Mouse (Mus musculus) liver, embryonic 14.5 days (tissue): ENCODE results near the gene Ninl. TPM values are rescaled to one million over a fixed set of nuclear protein-coding genes. Genes with fewer than 3 reads are reported as not detected.
A peak's percentile ranks its signal among the peaks of the same experiment; 100 is the strongest.

Experiments
- ATAC-seq: fragments of 200-750 bp; cut with Nextera tagmentation; 2 replicates; pipeline ENCODE4 v1.8.0; 2017; ENCODE audit warnings: moderate number of reproducible peaks, mild to moderate bottlenecking, moderate library complexity; ENCODE audit not compliant: insufficient read depth
- DNase-seq, 3 experiments: peaks; one replicate each; pipeline ENCODE4 v3.0.0-alpha.2; 2012 to 2013; ENCODE audit warnings: low read depth in 3 of 3, low spot score in 3 of 3
- H3K27ac ChIP-seq: fragments of 300-500 bp; sonication (generic); 2 replicates; pipeline ENCODE4 v1.5.1; 2014; ENCODE audit warnings: moderate library complexity, mild to moderate bottlenecking, control low read depth, inconsistent platforms
- H3K27me3 ChIP-seq: fragments of 300-500 bp; sonication (generic); 2 replicates; pipeline ENCODE4 v1.6.1; 2014; ENCODE audit warnings: mild to moderate bottlenecking, low read length, moderate library complexity; ENCODE audit not compliant: control insufficient read depth, insufficient read depth
- H3K36me3 ChIP-seq: fragments of 300-500 bp; sonication (generic); replicated peaks from 2 replicates; pipeline ENCODE4 v1.6.1; 2014; ENCODE audit warnings: low read depth; ENCODE audit not compliant: control insufficient read depth, insufficient read depth
- H3K4me1 ChIP-seq, 2 experiments: fragments of 200-500 bp in 1 of 2; fragments of 300-500 bp in 1 of 2; sonication (generic) in 1 of 2; replicated peaks; 2 replicates each; pipeline ENCODE4 v1.6.1; 2012 to 2014; ENCODE audit warnings: antibody characterized with exemption in 1 of 2, inconsistent platforms in 1 of 2, low read length in 1 of 2; ENCODE audit not compliant: control insufficient read depth in 2 of 2, insufficient read depth in 2 of 2
- H3K4me2 ChIP-seq: fragments of 300-500 bp; sonication (generic); 2 replicates; pipeline ENCODE4 v1.6.1; 2014; ENCODE audit warnings: low read depth, mild to moderate bottlenecking, control low read depth, moderate library complexity
- H3K4me3 ChIP-seq, 2 experiments: fragments of 200-500 bp in 1 of 2; fragments of 300-500 bp in 1 of 2; sonication (generic) in 1 of 2; 2 replicates each; pipeline ENCODE4 v1.5.1; 2012 to 2014; ENCODE audit warnings: low read depth in 2 of 2, low read length in 2 of 2, mild to moderate bottlenecking in 2 of 2, control low read depth in 1 of 2, inconsistent platforms in 1 of 2, moderate library complexity in 1 of 2; ENCODE audit not compliant: insufficient read depth in 1 of 2
- H3K9ac ChIP-seq: fragments of 300-500 bp; sonication (generic); replicated peaks from 2 replicates; pipeline ENCODE4 v1.6.1; 2014; ENCODE audit warnings: mild to moderate bottlenecking, control low read depth, moderate library complexity
- H3K9me3 ChIP-seq: fragments of 300-500 bp; sonication (generic); 2 replicates; pipeline ENCODE4 v1.6.1; 2016; ENCODE audit warnings: low read length, mixed read lengths; ENCODE audit not compliant: control insufficient read depth
- CTCF ChIP-seq: IDR thresholded peaks from 2 replicates; pipeline ENCODE4 v1.5.1; 2016; ENCODE audit warnings: antibody characterized with exemption, low read depth, control low read depth
- EP300 ChIP-seq: IDR thresholded peaks from 2 replicates; pipeline ENCODE4 v1.6.1; 2016; ENCODE audit warnings: antibody characterized with exemption, low read depth
- WGBS: fragments of 180-500 bp; shearing (Covaris S2); extraction: QIAGEN DNeasy Blood & Tissue Kit; methylation state at CpG from one replicate; pipeline ENCODE4 v1.1.7; 2014; ENCODE audit not compliant: insufficient replicate concordance; 5-methylcytosine and 5-hydroxymethylcytosine counted together
- polyA plus RNA-seq, 2 experiments: library from polyadenylated mRNA; depleted of rRNA in 1 of 2; stranded (reverse) in 1 of 2; unstranded in 1 of 2; fragments of >200 nt; fragmentation: Nextera tagmentation in 1 of 2; extraction: Ambion mirVana in 1 of 2; gene quantifications; 2 replicates each; pipeline versions ENCODE4 v1.2.1 to v1.2.3; 2012 to 2014

Ninl gene
- polyA plus RNA-seq, 2 experiments = 7.0 to 17.3 TPM

DNA sequence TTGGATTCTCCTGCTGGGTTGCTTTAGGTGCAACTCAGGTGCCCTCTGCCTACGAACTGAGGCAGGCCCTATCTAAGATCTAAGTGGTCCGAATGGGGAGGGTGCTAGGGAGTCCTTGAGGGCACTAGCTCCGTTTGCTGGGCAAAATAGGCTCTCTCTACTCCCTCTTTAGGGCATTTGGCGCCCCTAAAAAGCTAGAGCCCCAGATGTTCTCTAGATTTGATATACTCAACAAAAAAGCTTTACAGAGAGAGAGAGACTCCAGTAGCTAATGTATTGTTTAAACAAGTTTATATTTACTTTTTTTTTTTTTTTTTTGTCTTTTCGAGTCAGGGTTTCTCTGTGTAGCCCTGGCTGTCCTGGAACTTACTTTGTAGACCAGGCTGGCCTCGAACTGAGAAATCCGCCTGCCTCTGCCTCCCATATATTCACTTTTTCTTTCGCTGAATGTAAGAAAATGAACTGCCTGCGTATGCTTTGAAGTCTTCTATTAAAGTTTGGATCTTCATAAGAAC, 134.2 kb downstream of the Ninl start, which contains the start of gene Gins1:
Gene Gins1 (plus strand): TSS at position 465 of the 515 bp plus-strand sequence.
- peak; percentile 64 for ATAC-seq
- TF ChIP-seq CTCF (no peak), EP300 (no peak)

DNA sequence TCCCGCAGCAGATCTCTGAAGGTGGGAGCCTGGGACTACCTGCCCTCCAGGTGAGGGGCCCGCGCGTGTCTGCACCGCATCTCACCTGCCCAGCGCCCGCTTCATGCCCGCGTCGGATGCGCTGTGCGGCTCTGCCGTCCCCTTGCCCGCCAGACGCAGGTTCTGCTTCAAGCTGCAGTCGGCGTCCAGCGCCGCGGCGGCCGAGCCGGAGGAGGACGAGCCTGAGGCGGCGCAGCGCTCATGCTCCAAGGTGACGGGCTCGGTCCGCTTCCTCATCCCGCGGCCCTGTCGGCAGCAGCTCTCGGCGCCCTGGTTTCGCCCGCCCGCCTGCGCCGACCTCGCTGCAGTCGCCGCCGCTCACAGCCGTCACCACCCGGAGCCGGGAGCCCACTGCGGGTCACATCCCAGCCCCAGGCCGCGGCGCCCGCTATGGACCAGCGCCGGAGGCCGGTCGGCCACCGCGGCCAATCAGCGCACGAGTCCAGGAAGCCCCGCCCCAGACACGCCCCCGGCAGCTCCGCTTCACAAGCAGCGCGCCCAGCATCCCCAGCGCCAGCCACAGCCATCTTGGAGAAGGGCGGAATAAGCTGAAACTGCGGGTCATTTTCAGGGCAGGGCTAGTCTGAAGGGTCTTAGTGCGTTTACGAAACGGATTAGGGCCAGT, 134.8 kb downstream of the Ninl start, which contains the start of gene Abhd12:
Gene Abhd12 (minus strand): TSS at position 470 of the 664 bp plus-strand sequence.
- Histone ChIP-seq H3K4me2 (peak within 1 kb of the TSS; percentile 77), H3K27me3 (no peaks in the 10 kb centered on the region), H3K9ac (peak within 1 kb of the TSS; percentile 74), H3K4me1 (peaks cover 10% of the 10 kb centered on the region in 2 experiments), H3K36me3 (no peaks in the 10 kb centered on the region), H3K4me3 (peak within 1 kb of the TSS; percentile 73 to 95), H3K9me3 (no peaks in the 10 kb centered on the region), H3K27ac (peak within 1 kb of the TSS; percentile 68)
- under 1% methylated on average over 63 of the region's 72 CpGs for WGBS
- TF ChIP-seq EP300 (no peak), CTCF (peak; percentile 14; the same call in 1 of the 2 replicates)
- peak; percentile 91 to 92 (median 92) for DNase-seq
- peak; percentile 93 for ATAC-seq

More for the DNA sequence above, 134.2 kb downstream of the Ninl start, which contains the start of gene Gins1:
- peak within 1 kb of the TSS; percentile 68 for H3K27ac ChIP-seq
- H3K36me3 ChIP-seq = no peaks in the 10 kb centered on the region
- H3K4me2 ChIP-seq = peak within 1 kb of the TSS; percentile 77
- H3K9ac ChIP-seq = peak within 1 kb of the TSS; percentile 74
- H3K4me3 ChIP-seq = peak within 1 kb of the TSS; percentile 73 to 95
- peaks cover 10 to 11% of the 10 kb centered on the region in 2 experiments for H3K4me1 ChIP-seq
- DNase-seq = no peak
- WGBS = 25% methylated on average over 9 of the region's 9 CpGs
- H3K27me3 ChIP-seq = no peaks in the 10 kb centered on the region
- no peaks in the 10 kb centered on the region for H3K9me3 ChIP-seq

GRCm38 (mm10) chr2:150902347-150902746, 136.8 kb downstream of the Ninl start:
- DNase-seq (no peak), ATAC-seq (no peak)
- 85% methylated on average over 8 of the region's 8 CpGs for WGBS
- H3K4me1 ChIP-seq = peaks cover 5 to 7% of the 10 kb centered on the region in 2 experiments
- H3K36me3 ChIP-seq = no peaks in the 10 kb centered on the region
- H3K27me3 ChIP-seq = no peaks in the 10 kb centered on the region
- no peak overlapping the region for H3K4me3 ChIP-seq
- TF ChIP-seq EP300 (no peak), CTCF (no peak)
- H3K9ac ChIP-seq = no peak overlapping the region
- no peak overlapping the region for H3K27ac ChIP-seq
- no peak overlapping the region for H3K4me2 ChIP-seq
- H3K9me3 ChIP-seq = no peaks in the 10 kb centered on the region

DNA sequence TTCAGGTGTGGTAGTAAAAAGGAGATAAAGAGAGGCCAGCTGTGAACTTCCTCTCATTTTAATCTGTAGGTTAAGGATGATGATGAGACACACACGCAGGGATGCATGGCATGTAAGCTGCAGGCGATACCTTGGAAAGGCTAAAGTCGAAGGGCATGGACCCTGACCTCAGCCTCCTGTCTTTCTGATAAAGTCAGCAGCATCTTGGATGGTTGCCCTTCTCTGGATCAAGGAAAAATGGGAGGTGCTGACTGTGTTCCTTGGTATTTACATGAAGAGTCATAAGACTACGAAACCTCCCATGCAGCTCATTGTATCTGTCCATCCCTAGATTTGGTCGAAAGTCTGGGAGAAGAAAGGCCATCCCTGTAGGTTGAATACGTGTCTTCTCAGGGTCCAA, 138.8 kb downstream of the Ninl start:
- TF ChIP-seq CTCF (no peak), EP300 (no peak)
- Histone ChIP-seq H3K4me1 (peaks cover 5 to 7% of the 10 kb centered on the region in 2 experiments), H3K4me2 (no peak overlapping the region), H3K4me3 (no peak overlapping the region), H3K27me3 (no peaks in the 10 kb centered on the region), H3K36me3 (no peaks in the 10 kb centered on the region), H3K9me3 (no peaks in the 10 kb centered on the region), H3K9ac (no peak overlapping the region), H3K27ac (no peak overlapping the region)
- 80% methylated on average over 6 of the region's 6 CpGs for WGBS
- ATAC-seq (no peak), DNase-seq (no peak)

- Histone ChIP-seq H3K27me3 (no peaks in the 10 kb centered on the region), H3K36me3 (no peaks in the 10 kb centered on the region), H3K4me3 (no peak overlapping the region), H3K27ac (no peak overlapping the region), H3K4me2 (no peak overlapping the region), H3K4me1 (no peaks in the 10 kb centered on the region), H3K9me3 (no peaks in the 10 kb centered on the region), H3K9ac (no peak overlapping the region)
- 68% methylated on average over 7 of the region's 7 CpGs for WGBS
- no peak for DNase-seq
- no peak for ATAC-seq
- no peak for TF ChIP-seq EP300
- TF ChIP-seq CTCF = no peak
Observed at GRCm38 (mm10) chr2:150895691-150896252, 143.4 kb downstream of the Ninl start.
